Mouse (Mus musculus): ENCODE data around the gene RPS10-NUDT3. TPM values are rescaled to one million over a fixed set of nuclear protein-coding genes. Genes with fewer than 3 reads are reported as not detected.

RPS10-NUDT3 gene
- total RNA-seq, 1 experiment, result not detected

- Histone ChIP-seq H3K9me3 (ENCODE audit: control insufficient read depth, insufficient read depth, low read depth, low read length) (no peaks in the 10 kb centered on the region), H3K36me3 (ENCODE audit: control insufficient read depth, insufficient read depth, low read length, poor library complexity, severe bottlenecking) (peaks cover 26% of the 10 kb centered on the region), H3K4me1 (ENCODE audit: control insufficient read depth in 2 of 2, insufficient read depth in 2 of 2, low read length in 2 of 2, poor library complexity in 1 of 2) (peaks cover 4 to 20% of the 10 kb centered on the region in 2 experiments; a peak in 3 of 4 replicates), H3K27ac (ENCODE audit: insufficient read depth, low read depth, low read length, poor library complexity, severe bottlenecking) (no peak overlapping the region), H3K4me3 (ENCODE audit: insufficient read depth in 1 of 2, low read depth in 1 of 2, low read length in 2 of 2, poor library complexity in 1 of 2, severe bottlenecking in 1 of 2) (no peak overlapping the region; a peak in 1 of 4 replicates), H3K9ac (ENCODE audit: insufficient read depth, low read depth, low read length, poor library complexity, severe bottlenecking) (no peak overlapping the region)
- DNase-seq (ENCODE audit: low read depth, low spot score), result no peak
- in situ Hi-C loops (cut with MboI; ENCODE audit: low sequenced_read_pairs in 2 of 2, unreplicated experiment in 2 of 2), result no loop called here
- TF ChIP-seq ZNF384 (IDR thresholded peaks at IDR 0.05; ENCODE audit: low read depth, low read length), result peak; percentile 79
- no peak for TF ChIP-seq CHD2 (IDR thresholded peaks at IDR 0.05; ENCODE audit: low read depth, low read length)
- TF ChIP-seq ZC3H11A (IDR thresholded peaks at IDR 0.05; ENCODE audit: borderline replicate concordance, low read depth, low read length), result no peak
- no peak for TF ChIP-seq HCFC1 (IDR thresholded peaks at IDR 0.05; ENCODE audit: borderline replicate concordance, insufficient read depth, low read length)
Measured at GRCm38 (mm10) chr17:27580392-27581068, 54.5 kb downstream of the RPS10-NUDT3 start.

DNA sequence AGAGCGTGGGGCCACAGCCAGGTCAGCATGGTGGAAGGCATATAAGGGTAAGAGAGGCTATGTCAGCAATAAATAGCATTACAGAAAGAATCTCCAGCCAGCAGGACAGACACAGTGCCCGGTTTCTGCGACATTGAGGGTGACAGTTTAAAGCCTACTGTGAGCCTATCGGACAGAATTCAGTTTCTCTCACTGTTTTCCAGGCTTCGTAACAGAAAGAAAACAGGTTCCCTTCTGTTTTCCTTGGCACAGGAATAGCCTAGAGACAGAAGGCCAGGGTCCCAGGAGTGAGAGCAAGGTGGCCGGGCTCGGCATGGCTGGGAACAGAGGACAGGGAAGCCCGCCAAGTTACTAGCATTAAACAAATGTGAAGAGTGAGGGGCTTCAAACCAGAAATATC lies 55.2 kb downstream of the RPS10-NUDT3 start:
- Histone ChIP-seq H3K27ac (ENCODE audit: insufficient read depth, low read depth, low read length, poor library complexity, severe bottlenecking) (no peak overlapping the region), H3K4me1 (ENCODE audit: control insufficient read depth in 2 of 2, insufficient read depth in 2 of 2, low read length in 2 of 2, poor library complexity in 1 of 2) (peaks cover 4 to 20% of the 10 kb centered on the region in 2 experiments; a peak in 3 of 4 replicates), H3K9me3 (ENCODE audit: control insufficient read depth, insufficient read depth, low read depth, low read length) (no peaks in the 10 kb centered on the region), H3K4me3 (ENCODE audit: insufficient read depth in 1 of 2, low read depth in 1 of 2, low read length in 2 of 2, poor library complexity in 1 of 2, severe bottlenecking in 1 of 2) (no peak overlapping the region), H3K36me3 (ENCODE audit: control insufficient read depth, insufficient read depth, low read length, poor library complexity, severe bottlenecking) (peaks cover 26% of the 10 kb centered on the region), H3K9ac (ENCODE audit: insufficient read depth, low read depth, low read length, poor library complexity, severe bottlenecking) (no peak overlapping the region)
- DNase-seq (ENCODE audit: low read depth, low spot score), result no peak
- in situ Hi-C loops (cut with MboI; ENCODE audit: low sequenced_read_pairs in 2 of 2, unreplicated experiment in 2 of 2), result no loop called here
- no peak for TF ChIP-seq ZNF384 (IDR thresholded peaks at IDR 0.05; ENCODE audit: low read depth, low read length)
- no peak for TF ChIP-seq ZC3H11A (IDR thresholded peaks at IDR 0.05; ENCODE audit: borderline replicate concordance, low read depth, low read length)
- TF ChIP-seq CHD2 (IDR thresholded peaks at IDR 0.05; ENCODE audit: low read depth, low read length), result no peak
- no peak for TF ChIP-seq HCFC1 (IDR thresholded peaks at IDR 0.05; ENCODE audit: borderline replicate concordance, insufficient read depth, low read length)

DNA sequence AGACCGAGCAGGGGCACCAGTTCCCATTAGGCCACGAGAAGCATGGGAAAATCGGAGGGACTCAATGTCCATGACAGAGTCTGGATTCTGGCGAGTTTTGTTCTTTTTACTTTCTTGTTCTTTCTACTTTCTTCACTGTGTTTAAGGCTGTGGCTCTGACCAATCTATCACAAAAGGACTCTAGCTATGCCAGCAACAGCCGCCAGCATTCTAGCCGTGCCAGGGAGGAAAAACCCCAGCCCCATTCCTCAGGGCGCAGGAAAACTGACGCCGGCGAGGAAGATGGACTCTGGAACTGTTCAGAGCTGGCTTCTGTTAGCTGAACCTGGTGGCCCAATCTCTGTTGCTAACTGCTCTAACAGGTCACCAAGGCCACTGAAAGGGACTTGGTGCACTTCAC lies 56.5 kb downstream of the RPS10-NUDT3 start:
- Histone ChIP-seq H3K9me3 (ENCODE audit: control insufficient read depth, insufficient read depth, low read depth, low read length) (no peaks in the 10 kb centered on the region), H3K4me3 (ENCODE audit: insufficient read depth in 1 of 2, low read depth in 1 of 2, low read length in 2 of 2, poor library complexity in 1 of 2, severe bottlenecking in 1 of 2) (no peak overlapping the region), H3K36me3 (ENCODE audit: control insufficient read depth, insufficient read depth, low read length, poor library complexity, severe bottlenecking) (peaks cover 26% of the 10 kb centered on the region), H3K9ac (ENCODE audit: insufficient read depth, low read depth, low read length, poor library complexity, severe bottlenecking) (no peak overlapping the region), H3K4me1 (ENCODE audit: control insufficient read depth in 2 of 2, insufficient read depth in 2 of 2, low read length in 2 of 2, poor library complexity in 1 of 2) (peaks cover 4 to 18% of the 10 kb centered on the region in 2 experiments; a peak in 3 of 4 replicates), H3K27ac (ENCODE audit: insufficient read depth, low read depth, low read length, poor library complexity, severe bottlenecking) (no peak overlapping the region)
- TF ChIP-seq CHD2 (IDR thresholded peaks at IDR 0.05; ENCODE audit: low read depth, low read length) (no peak), MAFK (IDR thresholded peaks at IDR 0.05; ENCODE audit: insufficient read depth, low read depth, low read length) (no peak), HCFC1 (IDR thresholded peaks at IDR 0.05; ENCODE audit: borderline replicate concordance, insufficient read depth, low read length) (no peak), ZNF384 (IDR thresholded peaks at IDR 0.05; ENCODE audit: low read depth, low read length) (no peak), ZC3H11A (IDR thresholded peaks at IDR 0.05; ENCODE audit: borderline replicate concordance, low read depth, low read length) (no peak)
- no peak for DNase-seq (ENCODE audit: low read depth, low spot score)
- in situ Hi-C loops (cut with MboI; ENCODE audit: low sequenced_read_pairs in 2 of 2, unreplicated experiment in 2 of 2), result no loop called here

GRCm38 (mm10) chr17:27577468-27577867 lies 57.6 kb downstream of the RPS10-NUDT3 start:
- in situ Hi-C loops (cut with MboI; ENCODE audit: low sequenced_read_pairs in 2 of 2, unreplicated experiment in 2 of 2), result no loop called here
- H3K4me1 ChIP-seq (ENCODE audit: control insufficient read depth in 2 of 2, insufficient read depth in 2 of 2, low read length in 2 of 2, poor library complexity in 1 of 2), result peaks cover 0 to 13% of the 10 kb centered on the region in 2 experiments; a peak in 3 of 4 replicates
- H3K4me3 ChIP-seq (ENCODE audit: insufficient read depth in 1 of 2, low read depth in 1 of 2, low read length in 2 of 2, poor library complexity in 1 of 2, severe bottlenecking in 1 of 2), result no peak overlapping the region
- no peak for DNase-seq (ENCODE audit: low read depth, low spot score)
- H3K36me3 ChIP-seq (ENCODE audit: control insufficient read depth, insufficient read depth, low read length, poor library complexity, severe bottlenecking), result peaks cover 24% of the 10 kb centered on the region
- TF ChIP-seq MAFK (IDR thresholded peaks at IDR 0.05; ENCODE audit: insufficient read depth, low read depth, low read length), result no peak
- TF ChIP-seq HCFC1 (IDR thresholded peaks at IDR 0.05; ENCODE audit: borderline replicate concordance, insufficient read depth, low read length), result no peak
- no peak for TF ChIP-seq CHD2 (IDR thresholded peaks at IDR 0.05; ENCODE audit: low read depth, low read length)
- TF ChIP-seq ZNF384 (IDR thresholded peaks at IDR 0.05; ENCODE audit: low read depth, low read length), result no peak
- no peak for TF ChIP-seq ZC3H11A (IDR thresholded peaks at IDR 0.05; ENCODE audit: borderline replicate concordance, low read depth, low read length)
- H3K9ac ChIP-seq (ENCODE audit: insufficient read depth, low read depth, low read length, poor library complexity, severe bottlenecking), result no peak overlapping the region
- no peaks in the 10 kb centered on the region for H3K9me3 ChIP-seq (ENCODE audit: control insufficient read depth, insufficient read depth, low read depth, low read length)
- no peak overlapping the region for H3K27ac ChIP-seq (ENCODE audit: insufficient read depth, low read depth, low read length, poor library complexity, severe bottlenecking)
